Mouse (Mus musculus) urinary bladder, postnatal 10 days (tissue): ENCODE data around the gene Ppa1.

Experiments used
- DNase-seq: peaks from one replicate; pipeline ENCODE4 v3.0.0; 2022; ENCODE audit warnings: low spot score

Ppa1 gene

GRCm38 (mm10) chr10:61695703-61696559, 47.6 kb downstream of the Ppa1 start:
- DNase-seq = no peak

- DNase-seq = no peak
Measured at GRCm38 (mm10) chr10:61696560-61696823, 48.1 kb downstream of the Ppa1 start.

- no peak for DNase-seq
Measured at GRCm38 (mm10) chr10:61697028-61697427, 48.7 kb downstream of the Ppa1 start.

GRCm38 (mm10) chr10:61704663-61705062, 56.3 kb downstream of the Ppa1 start:
- DNase-seq = no peak

- no peak for DNase-seq
Measured at GRCm38 (mm10) chr10:61706412-61707375, 58.3 kb downstream of the Ppa1 start.

GRCm38 (mm10) chr10:61713601-61714000, 65.2 kb downstream of the Ppa1 start:
- no peak for DNase-seq

GRCm38 (mm10) chr10:61714146-61714545, 65.8 kb downstream of the Ppa1 start:
- DNase-seq = no peak

- DNase-seq = no peak
Measured at GRCm38 (mm10) chr10:61714771-61715461, 66.6 kb downstream of the Ppa1 start, which contains the start of gene Aifm2. Gene Aifm2 (plus strand): TSS chr10:61715263.

- DNase-seq = no peak
Measured at GRCm38 (mm10) chr10:61715462-61715837, 67.1 kb downstream of the Ppa1 start.

GRCm38 (mm10) chr10:61715996-61716864, 67.9 kb downstream of the Ppa1 start:
- no peak for DNase-seq

GRCm38 (mm10) chr10:61717406-61718296, 69.3 kb downstream of the Ppa1 start:
- no peak for DNase-seq

GRCm38 (mm10) chr10:61720331-61720730, 72.0 kb downstream of the Ppa1 start:
- no peak for DNase-seq

- no peak for DNase-seq
Measured at GRCm38 (mm10) chr10:61722215-61722614, 73.9 kb downstream of the Ppa1 start.

GRCm38 (mm10) chr10:61723271-61723670, 74.9 kb downstream of the Ppa1 start:
- no peak for DNase-seq
